Mouse (Mus musculus) liver (tissue): ENCODE results near the gene Llcfc1.

ENCODE experiments used
- DNase-seq: peaks from one replicate; pipeline ENCODE4 v3.0.0-alpha.2; 2020; ENCODE audit warnings: mixed read lengths

Llcfc1 gene

DNA sequence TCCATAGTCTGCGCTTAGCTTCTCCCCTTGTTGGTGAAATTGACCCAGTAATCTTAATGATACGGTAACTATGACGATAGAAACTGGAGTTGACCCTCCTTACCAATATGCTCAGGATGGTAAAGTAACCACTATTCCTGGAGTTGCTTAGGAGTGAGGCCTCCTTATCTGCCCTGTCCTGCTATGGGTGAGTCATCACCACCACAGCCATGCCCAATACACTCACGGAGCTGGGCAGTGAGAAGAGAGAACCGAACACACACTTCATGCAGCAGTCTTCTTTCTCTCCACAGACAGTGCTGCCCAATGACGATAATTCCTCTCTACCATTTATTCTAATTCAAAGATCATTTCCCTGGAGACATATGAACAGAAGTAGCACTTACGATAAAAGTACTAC is 22.0 kb downstream of the Llcfc1 start:
- DNase-seq, result peak; percentile 86

DNA sequence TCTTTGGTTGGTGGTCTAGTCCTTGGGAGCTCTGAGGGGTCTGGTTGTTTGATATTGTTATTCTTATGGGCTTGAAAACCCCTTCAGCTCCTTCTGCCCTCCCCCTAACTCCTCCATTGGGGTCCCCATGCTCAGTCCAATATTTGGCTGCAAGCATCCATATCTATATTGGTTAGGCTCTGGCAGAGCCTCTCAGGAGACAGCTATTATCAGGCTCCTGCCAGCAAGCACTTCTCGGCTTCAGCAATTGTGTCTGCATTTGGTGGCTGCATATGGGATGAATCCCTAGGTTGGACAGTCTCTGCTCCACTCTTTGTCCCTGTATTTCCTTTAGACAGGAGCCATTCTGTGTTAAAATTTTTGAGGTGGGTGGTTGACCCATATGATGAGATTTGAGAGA is 26.1 kb downstream of the Llcfc1 start:
- DNase-seq, result peak; percentile 58

- DNase-seq, result no peak
These were observed 37.2 kb downstream of the Llcfc1 start for GRCm38 (mm10) chr6:41721430-41721829.

DNA sequence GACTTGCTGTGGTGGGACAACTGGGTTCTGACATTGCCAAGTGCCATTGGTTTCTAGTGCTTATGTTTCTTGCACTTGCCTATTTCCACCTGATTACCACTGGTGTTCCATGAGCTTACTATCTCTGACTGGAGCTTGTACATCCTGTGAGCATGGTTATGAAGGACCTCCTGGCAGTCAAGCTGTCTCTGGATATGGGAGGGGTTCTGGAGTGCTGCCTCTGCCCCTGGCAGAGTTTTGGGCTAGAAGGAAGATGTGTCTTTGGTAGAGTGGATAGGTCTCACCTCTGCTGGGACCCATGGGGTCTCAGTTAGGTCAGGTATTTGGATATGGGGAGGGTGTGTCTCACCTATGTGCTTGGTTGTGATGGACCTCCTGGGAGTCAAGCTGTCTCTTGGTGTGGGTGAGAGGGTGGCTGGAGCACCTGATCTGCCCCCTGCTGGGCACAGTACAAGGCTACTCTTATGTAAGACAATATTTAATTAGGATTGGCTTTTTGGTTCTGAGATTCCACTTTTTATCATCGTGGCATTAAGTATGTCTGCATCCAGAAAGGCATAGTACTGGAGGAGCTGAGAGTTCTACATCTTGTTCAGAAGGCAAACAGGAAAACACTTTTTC is 43.9 kb downstream of the Llcfc1 start:
- DNase-seq, result peak; percentile 76

DNA sequence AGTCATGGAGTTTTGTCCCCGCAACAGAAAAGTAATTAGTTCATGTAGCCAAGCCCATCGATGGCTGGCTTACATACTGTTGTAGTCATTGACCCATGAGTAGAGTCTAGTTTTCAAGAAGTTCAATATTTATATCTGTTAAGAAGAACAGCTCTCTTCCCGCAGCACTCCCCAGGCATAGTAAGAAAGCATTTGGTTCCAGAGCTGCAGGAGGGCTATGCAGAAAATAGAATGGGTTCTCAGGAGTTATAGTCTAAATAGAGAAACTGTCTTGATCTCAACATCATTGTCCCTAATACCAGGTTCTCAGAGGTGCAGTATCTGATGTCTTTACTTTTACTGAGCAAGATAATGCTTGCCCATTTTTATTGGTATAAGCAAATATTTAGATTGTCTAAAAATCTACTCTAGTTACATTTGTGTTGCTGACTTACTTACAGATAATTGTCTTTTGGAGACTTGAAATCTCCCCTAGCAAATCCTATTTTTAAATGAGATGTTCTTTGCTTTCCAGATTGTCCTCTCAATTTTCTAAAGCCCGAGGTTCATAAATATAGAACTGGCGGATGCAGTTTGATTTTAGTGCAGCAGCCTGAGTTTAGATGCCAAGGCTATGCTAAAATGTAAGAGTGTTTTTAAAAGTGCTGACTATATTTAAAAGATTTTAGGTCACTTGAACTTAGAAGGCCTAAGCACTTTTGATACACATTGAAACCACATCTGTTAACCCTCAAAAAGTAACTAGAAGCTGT is 50.7 kb downstream of the Llcfc1 start:
- no peak for DNase-seq
